13 mouse cellular contexts compared by ENCODE assay signal in genomic region chr17:46237480-46237879, GRCm38 (mm10).
"Had no signal": no experiment of that assay in that cellular context is flagged by ENCODE, and none has a peak within 500 bp of the region (broad histone marks: within the 10 kb centered on the region; RNA-seq: fewer than 3 reads in every experiment).

No protein-coding gene starts in this region.

- DNase-seq: kidney, adult 18-20 months; kidney, postnatal 10 days; left cerebral cortex, postnatal 4 days; lung, postnatal 14 days; midbrain, embryonic 14.5 days; right cerebral cortex, adult 18-20 months; thymus, postnatal 4 days had no signal

- H3K4me3 ChIP-seq: limb, embryonic 13.5 days; lung, embryonic 15.5 days; midbrain, embryonic 10.5 days; myocyte; neural tube, embryonic 15.5 days had no signal

- H3K4me2 ChIP-seq: limb, embryonic 13.5 days; lung, embryonic 15.5 days; neural tube, embryonic 15.5 days had no signal

- H3K9ac ChIP-seq: limb, embryonic 13.5 days; lung, embryonic 15.5 days; neural tube, embryonic 15.5 days had no signal

- H3K27me3 ChIP-seq: limb, embryonic 13.5 days; lung, embryonic 15.5 days; neural tube, embryonic 15.5 days had no signal

- H3K9me3 ChIP-seq: limb, embryonic 13.5 days; lung, embryonic 15.5 days; midbrain, embryonic 10.5 days; neural tube, embryonic 15.5 days had no signal

- H3K4me1 ChIP-seq: limb, embryonic 13.5 days; midbrain, embryonic 10.5 days; neural tube, embryonic 15.5 days had no signal

- H3K27ac ChIP-seq: limb, embryonic 13.5 days; lung, embryonic 15.5 days; midbrain, embryonic 10.5 days; neural tube, embryonic 15.5 days; stomach, postnatal 0 days had no signal
